Mouse (Mus musculus): ENCODE measurements around the gene Tubb2b.

GRCm38 (mm10) chr13:34148767-34149392 lies 18.6 kb upstream of the Tubb2b start:
- TF ChIP-seq HCFC1 (IDR thresholded peaks at IDR 0.05; ENCODE audit: borderline replicate concordance, insufficient read depth, low read length) (no peak), CHD2 (IDR thresholded peaks at IDR 0.05; ENCODE audit: low read depth, low read length) (no peak)
